Mouse (Mus musculus): Measurements from ENCODE around the gene 4933415F23Rik.
"Not testable (repeated sequence)": the region's sequence is repeated elsewhere in the genome, so short reads cannot be mapped to it uniquely, and the experiment has no call there.

The 4933415F23Rik gene

DNA sequence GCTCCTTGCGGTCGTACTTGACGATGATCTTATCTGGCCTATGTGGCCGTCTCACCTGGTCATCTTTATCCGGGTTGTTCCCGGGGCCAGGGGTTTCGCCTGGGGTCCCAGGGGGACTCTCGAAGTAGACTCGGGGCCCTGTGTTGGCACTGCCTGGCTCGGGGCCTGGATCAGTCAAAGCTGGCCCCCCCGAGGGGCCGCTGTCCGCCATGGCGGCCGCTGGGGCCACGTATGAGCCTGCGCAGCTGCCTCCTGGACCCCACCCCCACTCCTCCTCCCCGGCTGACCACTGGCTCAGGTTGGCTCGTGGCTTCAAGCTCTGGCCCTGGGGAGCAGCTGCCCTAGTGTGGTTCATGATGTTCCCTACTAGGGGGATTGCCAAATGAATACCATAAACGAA, at the start of gene 4933415F23Rik:
4933415F23Rik (minus strand) TSS at position 233 of the 400 bp plus-strand sequence.
- no peak for DNase-seq

DNA sequence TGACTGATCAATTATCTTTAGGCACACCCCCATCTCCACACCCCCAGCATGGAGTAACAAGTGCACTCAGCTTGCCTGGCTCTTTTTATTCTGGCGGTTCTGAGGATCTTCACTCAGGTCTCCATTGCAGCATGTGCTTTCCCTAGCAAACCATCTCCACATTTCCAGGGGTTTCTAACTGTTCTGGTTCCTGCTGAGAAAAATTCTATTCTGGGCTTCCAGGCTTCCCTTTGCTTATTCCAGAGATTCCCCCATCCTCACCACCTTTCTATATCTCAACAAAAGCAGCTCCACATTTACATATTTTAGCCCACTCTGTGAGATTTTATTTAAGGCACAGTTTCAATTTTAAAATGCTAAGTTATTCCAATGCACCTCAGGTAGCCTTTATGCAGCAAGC, 49.7 kb upstream of the 4933415F23Rik start:
- no peak for DNase-seq

DNA sequence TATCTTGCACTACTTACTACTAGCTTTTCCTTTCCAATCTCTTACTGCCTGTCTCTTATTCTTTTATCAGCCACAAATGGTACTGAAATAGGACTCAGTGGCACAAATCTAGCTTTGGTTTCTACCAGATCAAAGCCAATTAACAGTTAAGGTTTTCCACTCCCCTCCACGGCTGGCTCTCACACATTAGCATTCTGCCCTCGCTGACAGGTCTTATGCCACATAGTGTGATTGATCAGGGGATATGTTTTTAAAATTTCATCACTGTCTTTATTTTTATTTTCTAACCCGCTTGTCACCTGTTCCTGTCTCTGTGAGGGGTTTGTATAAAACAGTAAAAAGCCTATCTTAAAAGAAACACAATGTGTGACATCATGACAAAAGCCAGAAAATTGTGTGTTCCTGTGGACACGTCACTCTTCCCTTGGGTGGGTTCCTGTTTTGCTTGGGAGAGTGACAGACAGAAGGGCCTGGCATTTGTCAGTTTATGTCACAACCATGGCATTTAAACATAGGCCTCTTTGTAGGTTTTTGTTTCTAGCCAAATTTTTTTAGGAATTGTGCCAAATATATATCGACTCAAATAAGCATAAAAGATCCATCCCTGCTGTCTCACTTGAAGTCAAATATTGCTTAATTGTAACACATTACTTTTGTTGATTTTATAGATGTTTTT, 44.3 kb upstream of the 4933415F23Rik start:
- no peak for DNase-seq

DNA sequence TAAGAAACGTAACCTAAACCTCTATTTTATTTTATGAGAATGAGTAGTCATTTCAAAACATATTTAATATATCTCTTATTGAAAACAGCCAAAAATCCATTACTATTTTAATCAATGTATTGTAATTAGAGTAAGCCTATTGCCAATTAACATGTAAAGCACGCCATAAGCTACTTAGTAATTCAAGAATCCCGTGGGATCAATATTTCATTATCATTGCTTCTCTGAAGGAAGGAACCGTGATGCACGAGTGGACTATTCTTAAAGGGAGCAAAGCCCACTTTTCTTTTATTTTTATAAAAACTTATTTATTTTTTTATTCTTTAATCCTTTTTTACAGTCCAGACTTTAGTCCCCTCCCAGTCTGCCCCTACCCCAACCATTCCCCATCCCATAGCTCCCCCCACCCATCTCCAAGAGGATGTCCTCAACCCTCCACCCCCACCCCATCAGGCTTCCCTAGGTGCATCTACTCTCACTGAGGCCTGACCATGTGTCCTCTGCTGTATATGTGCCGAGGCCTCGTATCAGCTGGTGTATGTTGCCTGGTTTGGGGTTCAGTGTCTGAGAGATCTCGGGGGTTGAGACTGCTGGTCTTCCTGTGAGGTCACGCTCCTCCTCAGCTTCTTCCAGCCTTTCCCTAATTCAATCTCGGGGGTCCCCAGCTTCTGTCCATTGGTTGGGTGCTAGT, 39.2 kb upstream of the 4933415F23Rik start:
- no peak for DNase-seq

DNA sequence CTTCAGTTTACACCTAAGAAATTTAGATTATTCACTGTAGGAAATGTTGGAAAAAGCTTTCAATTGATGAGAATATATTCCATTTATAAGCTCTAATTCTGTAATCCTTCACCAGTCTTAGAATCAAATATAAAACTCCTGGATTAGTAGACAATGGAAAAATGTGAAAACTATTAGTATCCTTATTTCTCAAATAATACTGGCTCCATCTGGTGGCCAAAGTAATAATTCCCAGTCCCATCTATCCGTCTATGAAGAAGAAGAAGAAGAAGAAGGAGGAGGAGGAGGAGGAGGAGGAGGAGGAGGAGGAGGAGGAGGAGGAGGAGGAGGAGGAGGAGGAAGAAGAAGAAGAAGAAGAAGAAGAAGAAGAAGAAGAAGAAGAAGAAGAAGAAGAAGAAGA, 38.5 kb upstream of the 4933415F23Rik start:
- not testable (repeated sequence) for DNase-seq

DNA sequence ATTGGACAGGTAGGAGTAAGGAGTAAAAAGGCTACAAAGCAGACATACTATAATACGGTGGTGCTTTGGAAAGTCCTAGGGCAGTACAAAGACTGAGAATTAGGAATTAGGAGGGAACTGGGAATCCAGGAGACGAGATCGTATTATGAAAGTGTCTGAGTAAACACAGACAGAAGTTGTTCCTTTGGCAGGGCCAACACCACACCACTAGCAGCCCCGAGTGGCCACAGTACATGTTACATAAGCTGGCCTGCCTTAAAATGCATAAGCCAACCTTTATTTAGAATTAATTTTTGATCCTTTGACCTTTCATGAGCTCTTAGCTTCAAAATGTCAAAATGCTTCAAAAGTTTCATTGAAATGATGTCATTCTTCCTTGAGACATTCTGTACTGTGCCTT, 18.8 kb upstream of the 4933415F23Rik start:
- no peak for DNase-seq

DNA sequence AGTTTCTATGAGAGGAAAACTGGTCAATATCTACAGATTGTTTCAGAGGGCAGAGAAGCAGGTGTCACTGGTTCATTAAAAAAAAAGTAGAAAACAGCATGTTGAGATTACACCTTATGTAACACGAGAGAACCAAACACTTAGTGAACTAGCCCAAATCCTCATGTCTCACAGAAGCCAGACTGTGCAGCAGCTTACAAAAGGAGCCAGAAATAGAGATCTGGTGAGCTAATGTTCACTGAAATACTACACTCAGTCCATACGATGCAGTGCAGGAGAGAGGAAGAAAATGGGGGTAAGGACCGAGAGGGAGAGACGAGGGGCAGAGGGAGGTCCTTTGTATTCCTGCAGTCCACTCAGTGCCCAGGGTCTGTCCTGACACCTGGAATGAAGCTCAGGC, 17.4 kb upstream of the 4933415F23Rik start:
- no peak for DNase-seq

DNA sequence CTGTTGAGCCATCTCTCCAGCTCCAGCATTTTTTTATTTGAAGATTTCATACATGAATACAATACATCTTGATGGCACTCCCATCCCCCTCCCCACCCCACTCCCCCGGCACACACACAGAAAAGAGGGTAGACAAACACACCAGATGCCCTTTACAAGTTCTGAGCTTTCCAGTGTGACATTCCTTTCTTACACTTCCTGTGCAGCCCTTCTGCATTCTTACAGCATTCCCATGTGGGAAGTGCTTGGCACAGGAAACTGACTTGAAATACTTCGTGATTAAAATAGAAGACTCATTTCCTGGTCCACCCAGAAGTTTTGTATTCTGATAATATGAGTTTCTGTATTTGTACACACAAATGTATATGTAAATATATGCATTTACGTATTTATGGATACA, 15.4 kb upstream of the 4933415F23Rik start:
- no peak for DNase-seq

DNA sequence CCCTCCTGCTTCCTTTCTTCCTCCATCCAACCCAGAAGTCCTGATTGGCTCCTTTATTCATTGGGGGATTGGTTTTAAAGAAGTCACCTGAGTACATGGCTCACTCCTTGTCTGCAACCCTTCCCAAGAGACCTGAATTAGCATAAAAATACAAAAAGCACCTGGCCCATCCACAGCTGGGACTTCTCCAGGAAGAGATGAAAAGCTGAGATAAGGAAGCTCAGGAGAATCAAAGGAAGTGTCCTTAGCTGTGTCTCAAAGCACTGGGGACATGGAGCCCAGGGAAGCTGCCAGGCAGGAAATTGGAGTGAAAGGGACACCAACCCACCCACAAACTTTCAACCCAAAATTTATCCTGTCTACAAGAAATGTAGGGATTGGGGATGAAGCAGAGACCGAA, 7.1 kb upstream of the 4933415F23Rik start:
- DNase-seq, result no peak

DNA sequence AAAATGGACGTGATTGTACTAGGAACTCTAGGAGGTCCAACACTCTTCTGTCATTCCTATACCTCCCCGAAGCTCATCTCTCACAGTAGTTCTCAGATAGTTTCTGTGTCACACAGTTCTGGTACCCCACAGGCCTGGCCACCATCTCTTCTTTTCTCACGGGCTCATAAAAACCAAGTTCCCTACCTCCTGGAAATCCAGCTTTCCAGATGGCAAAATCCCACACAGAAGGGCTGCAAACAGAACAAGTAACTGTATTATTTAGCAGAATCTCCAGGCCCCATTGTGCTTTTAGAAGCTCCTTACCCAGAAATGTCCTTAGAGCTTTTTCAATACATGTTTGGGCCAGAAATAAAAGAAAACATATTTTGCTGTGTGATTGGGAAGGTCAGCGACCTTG, 828 bp upstream of the 4933415F23Rik start:
- no peak for DNase-seq

DNA sequence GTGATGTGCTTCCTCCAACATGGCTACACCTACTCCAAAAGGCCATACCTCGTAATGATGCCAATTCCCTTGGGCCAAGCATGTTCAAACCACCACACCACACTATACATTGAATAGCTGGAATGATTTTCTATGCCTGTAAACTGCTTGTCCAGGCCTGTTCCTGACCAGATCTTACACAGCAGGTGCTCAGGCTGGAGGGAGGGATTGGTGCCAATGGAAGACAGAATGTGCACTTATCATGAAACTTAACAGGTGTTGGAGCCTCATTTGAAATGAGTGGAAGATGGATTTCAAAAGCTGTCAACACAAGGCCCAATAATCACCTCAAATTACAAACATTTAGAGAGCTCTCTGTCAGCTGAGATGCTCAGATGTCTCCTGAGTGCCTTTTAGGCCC, 2.3 kb downstream of the 4933415F23Rik start:
- no peak for DNase-seq

DNA sequence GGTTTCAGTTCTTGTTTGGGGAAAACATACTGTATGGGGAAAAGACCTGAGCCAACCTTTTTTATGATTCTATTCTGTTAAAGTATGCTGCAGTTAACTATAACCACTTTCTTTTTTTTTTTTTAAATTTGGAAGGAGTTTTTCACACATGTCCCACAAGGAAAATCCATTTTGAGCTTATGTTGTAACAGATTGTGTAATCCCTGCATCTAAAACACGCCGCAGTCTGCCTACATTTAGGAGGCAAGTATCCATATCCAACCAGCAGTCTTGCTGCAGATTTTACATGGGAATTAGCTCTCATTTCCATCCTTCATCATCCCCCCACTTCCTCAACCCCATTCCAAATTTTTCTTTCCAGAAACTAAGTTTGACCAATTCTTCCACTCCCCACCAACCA, 3.6 kb downstream of the 4933415F23Rik start:
- DNase-seq, result no peak

DNA sequence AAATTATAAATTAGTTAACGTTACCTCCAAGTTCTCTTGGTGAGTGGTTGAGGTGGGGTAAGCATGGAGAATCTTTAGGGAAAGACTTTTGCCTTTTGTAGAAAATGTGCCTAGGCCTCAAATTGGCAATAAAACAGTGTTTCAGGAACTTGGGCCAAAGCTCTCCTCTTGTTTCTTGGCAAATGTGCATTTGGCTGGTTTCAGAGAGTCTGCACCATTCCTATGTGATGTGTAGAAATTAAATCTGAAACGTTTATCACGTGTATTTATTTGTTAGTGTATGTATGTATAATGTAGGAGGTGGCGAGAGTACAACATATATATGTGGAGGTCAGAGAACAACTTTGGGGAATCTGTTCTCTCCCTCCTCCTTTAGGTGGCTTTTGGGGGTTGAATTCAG, 4.1 kb downstream of the 4933415F23Rik start:
- no peak for DNase-seq

DNA sequence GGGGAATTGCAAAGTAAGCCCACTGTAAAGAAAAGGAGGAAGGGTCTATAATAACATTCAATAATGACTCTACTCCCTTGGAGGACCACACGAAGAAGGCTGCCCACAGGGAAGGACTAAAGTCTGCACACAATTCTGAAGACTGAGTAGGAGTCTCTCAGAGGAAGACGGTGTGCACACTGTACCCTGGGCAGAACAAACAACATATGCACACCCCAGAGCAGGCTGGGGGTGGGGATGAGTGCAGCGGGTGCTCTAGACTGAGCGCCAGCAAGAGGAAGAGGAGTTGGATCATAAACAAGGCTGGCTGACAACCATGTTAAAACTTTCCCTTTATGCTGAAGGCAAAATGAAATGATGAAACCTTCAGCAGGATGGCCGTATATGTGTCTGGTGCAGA, 34.3 kb downstream of the 4933415F23Rik start:
- DNase-seq, result no peak

DNA sequence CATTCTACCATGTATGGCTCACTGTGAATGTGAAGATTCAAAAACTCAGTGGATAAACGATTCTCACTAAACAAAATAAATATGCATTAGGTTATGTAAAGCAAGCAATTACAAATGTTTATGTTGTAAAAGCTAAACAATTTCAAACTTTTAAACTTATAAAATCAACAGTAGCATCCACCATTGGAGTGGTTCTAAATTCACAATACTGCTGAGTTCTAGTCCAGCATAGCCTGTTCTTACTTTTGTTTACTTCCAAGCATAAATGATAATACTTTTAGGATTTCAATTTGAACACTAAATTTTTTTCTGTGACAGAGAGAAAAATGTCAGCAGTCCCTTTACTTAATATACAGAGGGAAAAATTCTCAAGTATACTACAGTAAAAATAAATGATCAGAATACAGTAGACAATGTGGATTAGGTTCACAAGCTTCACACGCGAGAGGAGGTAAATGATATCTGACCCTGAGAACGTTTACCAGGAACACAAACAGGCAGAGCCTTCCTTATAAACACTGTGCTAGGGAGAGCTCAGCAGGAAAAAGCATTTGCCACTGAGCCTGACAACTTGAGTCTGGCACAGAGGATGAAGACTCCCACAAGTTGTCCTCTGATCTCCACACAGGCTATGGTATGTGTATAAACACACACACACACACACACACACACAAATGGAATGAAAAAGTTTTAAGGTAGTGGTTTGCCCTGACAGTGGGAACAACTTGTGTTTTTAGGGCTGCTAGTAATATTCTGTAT, 37.2 kb downstream of the 4933415F23Rik start:
- no peak for DNase-seq

DNA sequence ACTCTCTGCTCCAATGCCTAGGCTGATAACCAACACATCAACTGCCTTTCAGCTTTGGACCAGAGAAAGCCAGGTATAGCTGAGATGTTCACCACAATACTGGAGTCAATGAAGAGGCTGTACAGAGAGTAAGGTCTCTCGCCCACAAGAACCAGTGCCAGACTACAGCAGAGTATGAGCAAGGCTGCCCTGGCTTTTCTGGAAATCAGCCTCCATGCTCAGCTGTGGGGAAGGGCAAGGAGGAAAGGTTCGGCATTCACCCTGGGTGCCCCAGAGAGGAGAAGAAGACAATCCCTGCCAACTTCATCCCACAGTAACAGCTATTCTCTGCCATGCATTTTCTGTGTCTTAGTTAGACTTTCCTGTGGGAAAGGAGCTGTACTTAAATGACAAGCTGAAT, 38.1 kb downstream of the 4933415F23Rik start:
- DNase-seq, result no peak

DNA sequence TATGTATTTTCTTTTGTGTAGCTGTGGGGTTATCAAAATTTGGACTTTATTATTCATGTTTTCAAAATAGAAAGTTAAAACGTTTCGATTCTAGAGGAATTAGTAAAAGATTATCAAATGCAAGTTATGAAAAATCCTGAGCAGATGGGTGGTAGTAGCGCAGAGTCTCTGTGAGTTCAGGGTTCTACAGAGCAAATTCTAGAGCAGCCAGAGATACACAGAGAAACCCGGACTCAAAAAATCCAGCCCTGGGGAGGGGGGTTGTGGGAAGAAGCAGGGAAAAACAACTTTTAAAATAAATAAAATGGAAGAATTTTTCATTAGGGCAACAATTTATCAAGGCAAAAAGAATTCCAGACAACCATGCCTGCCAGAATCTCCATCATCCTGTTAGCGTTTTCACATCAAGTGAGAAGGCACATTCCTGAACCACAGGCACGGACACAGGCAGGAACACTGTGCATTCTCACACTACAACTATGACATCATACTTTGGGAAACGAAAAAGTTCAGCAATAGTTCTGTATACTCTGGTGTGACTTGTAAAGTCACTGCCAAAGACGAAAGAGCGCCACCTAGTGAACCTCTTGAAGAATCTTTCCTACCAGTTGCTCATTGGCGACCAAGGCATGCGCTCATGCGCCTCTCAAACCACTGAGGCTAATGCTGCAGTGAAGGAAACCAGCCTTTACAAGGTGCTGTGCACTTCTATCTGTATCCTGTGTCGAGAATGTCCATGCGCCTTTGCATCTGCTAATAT, 40.3 kb downstream of the 4933415F23Rik start:
- peak; percentile 25 for DNase-seq

DNA sequence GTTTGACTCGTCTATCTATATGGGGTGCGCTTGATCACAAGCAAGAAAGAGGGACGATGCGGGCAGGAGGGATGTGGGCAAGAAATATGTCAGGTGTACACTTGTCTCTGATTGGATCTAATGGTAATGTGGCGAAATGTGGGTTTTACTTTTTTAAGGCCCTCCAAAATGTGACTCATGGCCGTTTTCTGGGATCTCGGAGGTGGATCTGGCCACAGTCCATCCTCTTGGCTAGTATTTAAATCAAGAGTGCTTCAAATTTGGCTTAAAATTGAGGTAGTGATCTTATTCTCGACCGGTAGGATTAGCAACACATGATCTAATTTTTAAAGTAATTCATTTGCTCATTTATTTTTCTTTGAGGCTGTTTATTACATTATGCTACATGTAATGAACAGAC, 42.0 kb downstream of the 4933415F23Rik start:
- DNase-seq, result no peak
